Mouse (Mus musculus) thymus, adult 2 months (tissue): ENCODE measurements around the gene Krt33a.

Source experiments
- CTCF ChIP-seq: fragments of 200-500 bp; IDR thresholded peaks from 2 replicates; pipeline ENCODE4 v1.5.1; 2012; ENCODE audit warnings: mild to moderate bottlenecking, control low read depth, low read length, moderate library complexity, borderline replicate concordance; ENCODE audit not compliant: control insufficient read depth, poor library complexity, insufficient read depth; ENCODE audit errors: extremely low read depth
- POLR2A ChIP-seq: fragments of 200-500 bp; IDR thresholded peaks from 2 replicates; pipeline ENCODE4 v1.6.1; 2012; ENCODE audit warnings: mild to moderate bottlenecking, low read length, control low read depth, moderate library complexity; ENCODE audit not compliant: control insufficient read depth, poor library complexity, insufficient read depth; ENCODE audit errors: extremely low read depth

DNA sequence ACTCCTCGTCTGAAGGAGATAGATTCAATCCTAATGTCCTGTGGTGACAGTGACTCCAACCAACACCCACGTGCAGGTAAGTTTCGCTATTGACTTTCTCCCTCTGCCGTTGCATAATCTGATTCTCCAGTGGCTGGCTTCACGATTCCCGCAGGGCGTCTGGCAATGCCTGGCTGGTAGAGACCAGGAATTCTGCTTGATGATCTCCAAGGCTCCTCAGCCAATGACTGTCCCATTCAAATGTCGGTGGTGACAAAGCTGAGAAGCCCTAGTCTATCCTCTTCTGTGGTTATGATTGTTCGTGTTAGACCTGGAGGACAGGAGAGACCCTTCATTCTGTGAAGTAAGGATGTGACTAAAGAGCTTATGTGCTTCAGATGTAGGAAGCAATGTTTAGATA lies 33.3 kb downstream of the Krt33a start:
- TF ChIP-seq CTCF (no peak), POLR2A (no peak)
